Mouse (Mus musculus): ENCODE results near the gene Apol7b. TPM values are rescaled to one million over a fixed set of nuclear protein-coding genes. Genes with fewer than 3 reads are reported as not detected.

Apol7b gene
- total and polyA plus RNA-seq, 3 experiments, result not detected

GRCm38 (mm10) chr15:77382271-77382850 is 64.9 kb downstream of the Apol7b start:
- Histone ChIP-seq H3K9ac (ENCODE audit: control insufficient read depth, low read depth, low read length, poor library complexity, severe bottlenecking) (no peak overlapping the region), H3K4me3 (ENCODE audit: control insufficient read depth in 1 of 2, insufficient read depth in 1 of 2, low read depth in 2 of 2, low read length in 2 of 2) (no peak overlapping the region), H3K4me1 (ENCODE audit: control insufficient read depth in 1 of 2, insufficient read depth in 2 of 2, low read length in 2 of 2) (no peaks in the 10 kb centered on the region), H3K27me3 (ENCODE audit: control insufficient read depth in 1 of 2, insufficient read depth in 2 of 2, low read length in 2 of 2) (no peaks in the 10 kb centered on the region; a peak in 1 of 4 replicates), H3K9me3 (replicated peaks; ENCODE audit: insufficient read depth, low read length) (no peaks in the 10 kb centered on the region), H3K79me2 (ENCODE audit: control insufficient read depth, insufficient read depth, low read length, poor library complexity) (no peaks in the 10 kb centered on the region), H3K27ac (ENCODE audit: control insufficient read depth, low read depth, low read length) (no peak overlapping the region), H3K36me3 (ENCODE audit: control insufficient read depth in 1 of 2, insufficient read depth in 2 of 2, low read length in 2 of 2) (no peaks in the 10 kb centered on the region)
- DNase-seq (ENCODE audit: low read depth, low spot score), result no peak
- TF ChIP-seq ZC3H11A (IDR thresholded peaks at IDR 0.05; ENCODE audit: low read depth, low read length) (no peak), BHLHE40 (IDR thresholded peaks at IDR 0.05; ENCODE audit: borderline replicate concordance, low read depth, low read length) (no peak), POLR2AphosphoS5 (IDR thresholded peaks at IDR 0.05; ENCODE audit: borderline replicate concordance, low read depth, low read length) (no peak; the same call in 1 of the 2 replicates), EP300 (IDR thresholded peaks at IDR 0.05; ENCODE audit: low read depth in 1 of 2, low read length in 2 of 2) (no peak), MAZ (IDR thresholded peaks at IDR 0.05; ENCODE audit: low read depth, low read length) (no peak), ZMIZ1 (IDR thresholded peaks at IDR 0.05; ENCODE audit: low read depth, low read length) (no peak), HCFC1 (IDR thresholded peaks at IDR 0.05; ENCODE audit: low read depth, low read length) (no peak), USF2 (IDR thresholded peaks at IDR 0.05; ENCODE audit: borderline replicate concordance in 1 of 2, insufficient read depth in 1 of 2, low read depth in 1 of 2, low read length in 2 of 2) (no peak), UBTF (IDR thresholded peaks at IDR 0.05; ENCODE audit: borderline replicate concordance, insufficient read depth, low read depth, low read length) (no peak), CHD2 (IDR thresholded peaks at IDR 0.05; ENCODE audit: low read length) (no peak), ZKSCAN1 (IDR thresholded peaks at IDR 0.05; ENCODE audit: low read depth, low read length) (no peak), ELF1 (IDR thresholded peaks at IDR 0.05; ENCODE audit: low read depth, low read length) (no peak), TBP (IDR thresholded peaks at IDR 0.05; ENCODE audit: low read depth, low read length) (no peak), GATA1 (IDR thresholded peaks at IDR 0.05; ENCODE audit: low read depth, low read length) (no peak), POLR2A (IDR thresholded peaks at IDR 0.05; ENCODE audit: control insufficient read depth in 1 of 2, insufficient read depth in 1 of 2, low read depth in 1 of 2, low read length in 2 of 2, poor library complexity in 1 of 2) (no peak), SIN3A (IDR thresholded peaks at IDR 0.05; ENCODE audit: low read length) (no peak), NELFE (IDR thresholded peaks at IDR 0.05; ENCODE audit: low read depth, low read length) (no peak), USF1 (IDR thresholded peaks at IDR 0.05; ENCODE audit: low read depth, low read length) (no peak)

- no peaks in the 10 kb centered on the region for H3K79me2 ChIP-seq (ENCODE audit: control insufficient read depth, insufficient read depth, low read length, poor library complexity)
- H3K9me3 ChIP-seq (replicated peaks; ENCODE audit: insufficient read depth, low read length), result no peaks in the 10 kb centered on the region
- no peaks in the 10 kb centered on the region; a peak in 1 of 4 replicates for H3K27me3 ChIP-seq (ENCODE audit: control insufficient read depth in 1 of 2, insufficient read depth in 2 of 2, low read length in 2 of 2)
Measured at GRCm38 (mm10) chr15:77381481-77381880, 65.8 kb downstream of the Apol7b start.

More at GRCm38 (mm10) chr15:77381481-77381880, 65.8 kb downstream of the Apol7b start:
- DNase-seq (ENCODE audit: low read depth, low spot score), result no peak
- no peak overlapping the region for H3K4me3 ChIP-seq (ENCODE audit: control insufficient read depth in 1 of 2, insufficient read depth in 1 of 2, low read depth in 2 of 2, low read length in 2 of 2)
- H3K4me1 ChIP-seq (ENCODE audit: control insufficient read depth in 1 of 2, insufficient read depth in 2 of 2, low read length in 2 of 2), result no peaks in the 10 kb centered on the region
- no peaks in the 10 kb centered on the region for H3K36me3 ChIP-seq (ENCODE audit: control insufficient read depth in 1 of 2, insufficient read depth in 2 of 2, low read length in 2 of 2)
- no peak for TF ChIP-seq RCOR1 (IDR thresholded peaks at IDR 0.05; ENCODE audit: low read depth, low read length)
- no peak for TF ChIP-seq ZNF384 (IDR thresholded peaks at IDR 0.05; ENCODE audit: low read depth, low read length)
- TF ChIP-seq CHD1 (IDR thresholded peaks at IDR 0.05; ENCODE audit: low read depth, low read length), result no peak
- no peak for TF ChIP-seq EP300 (IDR thresholded peaks at IDR 0.05; ENCODE audit: low read depth in 1 of 2, low read length in 2 of 2)
- no peak for TF ChIP-seq TBP (IDR thresholded peaks at IDR 0.05; ENCODE audit: low read depth, low read length)
- no peak for TF ChIP-seq MEF2A (IDR thresholded peaks at IDR 0.05; ENCODE audit: extremely low read depth, insufficient replicate concordance, low read depth, low read length, poor library complexity, severe bottlenecking)
- no peak for TF ChIP-seq MXI1 (IDR thresholded peaks at IDR 0.05; ENCODE audit: low read depth, low read length)
- no peak for TF ChIP-seq NRF1 (IDR thresholded peaks at IDR 0.05; ENCODE audit: insufficient read depth, low read depth, low read length, poor library complexity, severe bottlenecking)
- no peak for TF ChIP-seq CTCF (IDR thresholded peaks at IDR 0.05 in 2 of 3, conservative IDR thresholded peaks at IDR 0.05 in 1 of 3; ENCODE audit: control insufficient read depth in 1 of 3, insufficient read depth in 1 of 3, low read depth in 2 of 3, low read length in 3 of 3, poor library complexity in 1 of 3, severe bottlenecking in 1 of 3)
- TF ChIP-seq TAL1 (IDR thresholded peaks at IDR 0.05; ENCODE audit: low read length), result no peak
- no peak for TF ChIP-seq RAD21 (IDR thresholded peaks at IDR 0.05; ENCODE audit: low read depth, low read length)
- no peak for TF ChIP-seq MAZ (IDR thresholded peaks at IDR 0.05; ENCODE audit: low read depth, low read length)
- no peak for TF ChIP-seq NELFE (IDR thresholded peaks at IDR 0.05; ENCODE audit: low read depth, low read length)
- TF ChIP-seq ZMIZ1 (IDR thresholded peaks at IDR 0.05; ENCODE audit: low read depth, low read length), result no peak
- no peak for TF ChIP-seq ZC3H11A (IDR thresholded peaks at IDR 0.05; ENCODE audit: low read depth, low read length)
- no peak for TF ChIP-seq SMC3 (IDR thresholded peaks at IDR 0.05; ENCODE audit: low read depth, low read length)
- no peak for TF ChIP-seq MAX (IDR thresholded peaks at IDR 0.05; ENCODE audit: low read length)
- no peak for TF ChIP-seq POLR2A (IDR thresholded peaks at IDR 0.05; ENCODE audit: control insufficient read depth in 1 of 2, insufficient read depth in 1 of 2, low read depth in 1 of 2, low read length in 2 of 2, poor library complexity in 1 of 2)
- no peak for TF ChIP-seq KAT2A (conservative IDR thresholded peaks at IDR 0.05; ENCODE audit: low read depth, low read length)
- no peak for TF ChIP-seq BHLHE40 (IDR thresholded peaks at IDR 0.05; ENCODE audit: borderline replicate concordance, low read depth, low read length)
- H3K27ac ChIP-seq (ENCODE audit: control insufficient read depth, low read depth, low read length), result no peak overlapping the region
- no peak overlapping the region for H3K9ac ChIP-seq (ENCODE audit: control insufficient read depth, low read depth, low read length, poor library complexity, severe bottlenecking)

All from MEL (cell line).